Mouse (Mus musculus) intestine, embryonic 14.5 days (tissue): ENCODE results near the gene Lmntd2. TPM values are rescaled to one million over a fixed set of nuclear protein-coding genes. Genes with fewer than 3 reads are reported as not detected.
A peak's percentile ranks its signal among the peaks of the same experiment; 100 is the strongest.

Experiments used
- ATAC-seq: fragments of 200-750 bp; cut with Nextera tagmentation; replicated peaks from 2 replicates; pipeline ENCODE4 v1.8.0; 2017; ENCODE audit warnings: low read depth, moderate number of reproducible peaks, moderate TSS enrichment, moderate library complexity; ENCODE audit not compliant: low FRiP score, low TSS enrichment
- DNase-seq: peaks from one replicate; pipeline ENCODE4 v3.0.0-alpha.2; 2018; ENCODE audit warnings: low spot score
- H3K27ac ChIP-seq: fragments of 300-500 bp; sonication (generic); 2 replicates; pipeline ENCODE4 v1.5.1; 2014; ENCODE audit warnings: low read depth, mild to moderate bottlenecking, control low read depth
- H3K27me3 ChIP-seq: fragments of 300-500 bp; sonication (generic); replicated peaks from 2 replicates; pipeline ENCODE4 v1.6.1; 2014; ENCODE audit warnings: low read length, control low read depth; ENCODE audit not compliant: control insufficient read depth, insufficient read depth
- H3K36me3 ChIP-seq: fragments of 300-500 bp; sonication (generic); 2 replicates; pipeline ENCODE4 v1.6.1; 2014; ENCODE audit warnings: low read length, control low read depth; ENCODE audit not compliant: control insufficient read depth, insufficient read depth
- H3K4me1 ChIP-seq: fragments of 300-500 bp; sonication (generic); replicated peaks from 2 replicates; pipeline ENCODE4 v1.6.1; 2014; ENCODE audit warnings: low read length, control low read depth, mixed read lengths; ENCODE audit not compliant: control insufficient read depth, insufficient read depth
- H3K4me2 ChIP-seq: fragments of 300-500 bp; sonication (generic); 2 replicates; pipeline ENCODE4 v1.6.1; 2014; ENCODE audit warnings: low read length
- H3K4me3 ChIP-seq: fragments of 300-500 bp; sonication (generic); 2 replicates; pipeline ENCODE4 v1.5.1; 2014; ENCODE audit warnings: low read depth, low read length, control low read depth, mixed read lengths
- H3K9ac ChIP-seq: fragments of 300-500 bp; sonication (generic); 2 replicates; pipeline ENCODE4 v1.6.1; 2014; ENCODE audit warnings: mild to moderate bottlenecking, low read length
- H3K9me3 ChIP-seq: fragments of 300-500 bp; sonication (generic); 2 replicates; pipeline ENCODE4 v1.6.1; 2016; ENCODE audit warnings: low read length, control low read depth; ENCODE audit not compliant: control insufficient read depth
- WGBS: fragments of 180-500 bp; shearing (Covaris S2); extraction: QIAGEN DNeasy Blood & Tissue Kit; methylation state at CpG from one replicate; pipeline ENCODE4 v1.1.7; 2014; 5-methylcytosine and 5-hydroxymethylcytosine counted together
- polyA plus RNA-seq: library from polyadenylated mRNA; unstranded; fragments of >200 nt; fragmentation: Nextera tagmentation; extraction: Ambion mirVana; gene quantifications from 2 replicates; pipeline ENCODE4 v1.2.1, GENCODE M21; 2014

Lmntd2 gene
- polyA plus RNA-seq, 1 experiment from 2014 or later = 2.8 TPM

DNA sequence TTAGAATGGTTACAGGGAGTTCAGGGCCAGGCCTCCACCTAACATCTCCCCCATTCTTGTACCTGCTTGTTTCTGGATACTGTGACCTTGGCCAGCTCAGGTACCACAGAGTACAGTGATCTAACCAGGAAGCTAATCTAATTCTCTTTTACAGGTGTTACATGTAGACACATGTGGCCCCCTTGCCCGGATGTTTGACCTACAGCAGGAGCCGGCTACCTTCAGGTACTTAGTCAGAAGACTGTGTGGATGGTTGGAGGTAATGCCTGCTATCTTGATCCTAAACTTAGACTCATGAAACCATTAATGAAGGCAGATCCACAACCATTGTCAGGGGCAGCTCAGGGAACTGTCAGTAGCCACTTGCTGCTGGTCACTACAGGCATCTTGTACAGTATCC lies 18.1 kb downstream of the Lmntd2 start:
- 88% methylated on average over 2 of the region's 2 CpGs for WGBS
- no peak for ATAC-seq
- no peaks in the 10 kb centered on the region for H3K27me3 ChIP-seq
- no peak overlapping the region; the same call in 1 of the 2 replicates for H3K4me2 ChIP-seq
- DNase-seq = no peak
- H3K9ac ChIP-seq = no peak overlapping the region
- peaks cover 14% of the 10 kb centered on the region for H3K36me3 ChIP-seq
- peaks cover 12% of the 10 kb centered on the region for H3K4me1 ChIP-seq
- H3K27ac ChIP-seq = no peak overlapping the region
- H3K4me3 ChIP-seq = no peak overlapping the region
- no peaks in the 10 kb centered on the region for H3K9me3 ChIP-seq

- ATAC-seq = peak; percentile 37
- under 1% methylated on average over 28 of the region's 28 CpGs for WGBS
Measured at GRCm38 (mm10) chr7:141194830-141195229, 19.1 kb downstream of the Lmntd2 start.

GRCm38 (mm10) chr7:141194409-141194808 lies 19.5 kb downstream of the Lmntd2 start:
- Histone ChIP-seq H3K9ac (peak overlapping the region; percentile 25), H3K4me1 (peaks cover 12% of the 10 kb centered on the region), H3K27ac (peak overlapping the region; percentile 62), H3K4me3 (peak overlapping the region; percentile 91), H3K9me3 (no peaks in the 10 kb centered on the region), H3K27me3 (no peaks in the 10 kb centered on the region), H3K36me3 (peaks cover 27% of the 10 kb centered on the region), H3K4me2 (peak overlapping the region; percentile 99)
- DNase-seq (no peak), ATAC-seq (no peak)
- WGBS = 1% methylated on average over 23 of the region's 23 CpGs

More at GRCm38 (mm10) chr7:141194830-141195229, 19.1 kb downstream of the Lmntd2 start:
- Histone ChIP-seq H3K4me1 (peaks cover 12% of the 10 kb centered on the region), H3K27ac (peak overlapping the region; percentile 62), H3K4me2 (peak overlapping the region; percentile 99), H3K36me3 (peaks cover 23% of the 10 kb centered on the region), H3K9me3 (no peaks in the 10 kb centered on the region), H3K9ac (peak overlapping the region; percentile 25), H3K4me3 (peak overlapping the region; percentile 91), H3K27me3 (no peaks in the 10 kb centered on the region)
- peak; percentile 95 for DNase-seq

DNA sequence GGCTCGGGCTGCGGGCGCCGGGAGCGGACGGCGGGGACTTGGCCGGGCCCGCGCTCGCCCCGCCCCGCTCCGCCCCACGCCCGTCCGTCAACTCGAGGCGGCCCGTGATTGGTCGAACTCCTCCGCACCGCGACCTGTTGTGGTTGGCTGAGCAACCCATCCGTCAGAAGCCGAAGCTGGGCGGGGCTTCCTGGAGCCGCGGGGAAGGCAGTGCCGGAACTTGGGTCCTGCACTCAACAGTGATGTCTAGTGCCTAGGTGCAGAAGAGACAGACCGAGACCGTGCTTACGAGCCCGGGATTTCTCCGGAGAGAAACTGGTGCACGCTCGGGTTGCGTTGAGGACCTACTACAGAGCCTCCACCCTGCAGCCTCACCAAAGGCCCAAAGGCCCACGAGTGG lies 19.9 kb downstream of the Lmntd2 start, which contains the start of the genes Hras and Lrrc56:
TSS of gene Hras (minus strand) at position 58 of the 400 bp plus-strand sequence.
TSS of gene Lrrc56 (plus strand) at position 210 of the 400 bp plus-strand sequence.
- peak within 1 kb of the TSS; percentile 99 for H3K4me2 ChIP-seq
- peak within 1 kb of the TSS; percentile 91 for H3K4me3 ChIP-seq
- peaks cover 12% of the 10 kb centered on the region for H3K4me1 ChIP-seq
- under 1% methylated on average over 39 of the region's 39 CpGs for WGBS
- peak; percentile 92 for ATAC-seq
- peak within 1 kb of the TSS; percentile 85 for H3K9ac ChIP-seq
- peaks cover 32% of the 10 kb centered on the region for H3K36me3 ChIP-seq
- no peaks in the 10 kb centered on the region for H3K9me3 ChIP-seq
- H3K27ac ChIP-seq = peak within 1 kb of the TSS; percentile 62
- peak; percentile 99 for DNase-seq
- H3K27me3 ChIP-seq = no peaks in the 10 kb centered on the region

- DNase-seq = peak; percentile 75
- H3K36me3 ChIP-seq = peaks cover 33% of the 10 kb centered on the region
- peak overlapping the region; percentile 85 for H3K9ac ChIP-seq
- peak overlapping the region; percentile 97 for H3K4me2 ChIP-seq
- H3K27ac ChIP-seq = peak overlapping the region; percentile 62; the same call in 1 of the 2 replicates
- peak; percentile 26 for ATAC-seq
- no peaks in the 10 kb centered on the region for H3K27me3 ChIP-seq
- H3K4me3 ChIP-seq = peak overlapping the region; percentile 91
- H3K4me1 ChIP-seq = peaks cover 12% of the 10 kb centered on the region
- H3K9me3 ChIP-seq = no peaks in the 10 kb centered on the region
- WGBS = under 1% methylated on average over 36 of the region's 43 CpGs
Measured at GRCm38 (mm10) chr7:141193348-141193856, 20.5 kb downstream of the Lmntd2 start.

GRCm38 (mm10) chr7:141192776-141193347 lies 21.0 kb downstream of the Lmntd2 start:
- H3K4me3 ChIP-seq = peak overlapping the region; percentile 91
- peaks cover 33% of the 10 kb centered on the region for H3K36me3 ChIP-seq
- no peaks in the 10 kb centered on the region for H3K9me3 ChIP-seq
- H3K9ac ChIP-seq = peak overlapping the region; percentile 85
- DNase-seq (no peak), ATAC-seq (no peak)
- 30% methylated on average over 12 of the region's 12 CpGs for WGBS
- peak overlapping the region; percentile 97 for H3K4me2 ChIP-seq
- H3K27me3 ChIP-seq = no peaks in the 10 kb centered on the region
- peaks cover 12% of the 10 kb centered on the region for H3K4me1 ChIP-seq
- H3K27ac ChIP-seq = 0 out of 2 replicates have a peak overlapping the region, but pooled peaks have one; percentile 62

DNA sequence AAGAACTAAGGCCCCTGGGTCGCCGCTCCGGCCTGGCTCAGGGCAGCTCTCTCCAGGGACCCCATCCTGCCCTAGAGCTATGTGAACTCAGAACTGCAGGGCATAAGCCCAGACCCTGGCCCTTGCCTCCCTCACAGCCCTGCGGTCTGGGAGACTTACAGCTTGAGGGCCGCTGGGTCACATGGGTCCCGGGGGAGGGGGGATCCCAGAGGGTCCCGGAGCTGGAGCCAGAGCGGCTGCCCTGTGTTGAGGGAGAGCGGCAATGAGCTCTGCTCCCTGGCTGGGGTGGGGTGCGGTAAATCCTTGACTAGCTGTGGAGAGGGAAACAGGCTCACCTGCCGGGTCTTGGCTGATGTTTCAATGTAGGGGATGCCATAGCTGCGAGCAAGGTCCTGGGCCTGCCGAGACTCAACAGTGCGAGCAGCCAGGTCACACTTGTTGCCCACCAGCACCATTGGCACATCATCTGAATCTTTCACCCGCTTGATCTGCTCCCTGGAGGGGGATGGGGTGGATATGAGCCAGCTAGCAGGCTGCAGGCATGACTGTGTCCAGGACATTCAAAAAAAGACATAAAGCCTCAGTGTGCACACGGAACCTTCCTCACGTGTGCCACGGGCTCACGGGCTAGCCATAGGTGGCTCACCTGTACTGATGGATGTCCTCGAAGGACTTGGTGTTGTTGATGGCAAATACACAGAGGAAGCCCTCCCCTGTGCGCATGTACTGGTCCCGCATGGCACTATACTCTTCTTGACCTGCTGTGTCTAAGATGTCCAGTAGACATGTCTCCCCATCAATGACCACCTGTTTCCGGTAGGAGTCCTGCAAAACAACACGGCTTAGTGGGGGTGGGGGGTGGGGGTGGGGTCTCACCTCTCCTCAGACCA lies 21.8 kb downstream of the Lmntd2 start:
- peaks cover 12% of the 10 kb centered on the region for H3K4me1 ChIP-seq
- peak overlapping the region; percentile 97 for H3K4me2 ChIP-seq
- H3K9me3 ChIP-seq = no peaks in the 10 kb centered on the region
- no peaks in the 10 kb centered on the region for H3K27me3 ChIP-seq
- DNase-seq = no peak
- no peak overlapping the region for H3K27ac ChIP-seq
- ATAC-seq = no peak
- H3K36me3 ChIP-seq = peaks cover 33% of the 10 kb centered on the region
- 0 out of 2 replicates have a peak overlapping the region, but pooled peaks have one; percentile 91 for H3K4me3 ChIP-seq
- WGBS = 85% methylated on average over 24 of the region's 24 CpGs
- H3K9ac ChIP-seq = no peak overlapping the region

DNA sequence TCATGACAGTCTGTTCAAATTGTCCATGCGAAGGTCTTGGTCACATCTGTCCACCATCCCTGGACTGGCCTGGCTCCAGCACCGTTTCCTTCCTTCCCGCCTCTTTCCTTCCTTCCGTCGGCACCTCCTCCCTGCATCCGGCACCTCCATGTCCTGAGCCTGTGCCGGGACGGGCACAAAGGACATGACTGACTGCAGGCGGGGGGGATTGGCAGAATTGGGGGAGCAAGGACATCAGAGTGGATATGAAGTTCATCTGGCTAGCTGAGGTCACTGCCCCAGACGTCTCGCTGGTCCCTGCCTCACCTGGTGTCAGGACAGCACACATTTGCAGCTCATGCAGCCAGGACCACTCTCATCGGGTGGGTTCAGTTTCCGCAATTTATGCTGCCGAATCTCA lies 22.8 kb downstream of the Lmntd2 start:
- H3K9me3 ChIP-seq = no peaks in the 10 kb centered on the region
- DNase-seq (no peak), ATAC-seq (no peak)
- H3K27me3 ChIP-seq = no peaks in the 10 kb centered on the region
- no peak overlapping the region for H3K4me2 ChIP-seq
- peaks cover 12% of the 10 kb centered on the region for H3K4me1 ChIP-seq
- H3K36me3 ChIP-seq = peaks cover 33% of the 10 kb centered on the region
- H3K27ac ChIP-seq = no peak overlapping the region
- no peak overlapping the region for H3K4me3 ChIP-seq
- H3K9ac ChIP-seq = no peak overlapping the region
- WGBS = 90% methylated on average over 14 of the region's 14 CpGs
